Mouse (Mus musculus) midbrain, embryonic 15.5 days (tissue): ENCODE measurements at regions not wholly inside any gene's neighbourhood (a gene's known extent, or its start where the extent isn't known, plus 50 kb on each side); places are given as distances from the start of the nearest gene placed in this dataset.

Source experiments
- ATAC-seq: fragments of 200-750 bp; cut with Nextera tagmentation; replicated peaks from 2 replicates; pipeline ENCODE4 v1.8.0; 2017; ENCODE audit warnings: moderate TSS enrichment
- H3K27ac ChIP-seq: fragments of 300-500 bp; sonication (generic); 2 replicates; pipeline ENCODE4 v1.5.1; 2015; ENCODE audit warnings: mild to moderate bottlenecking, inconsistent platforms
- H3K27me3 ChIP-seq: fragments of 300-500 bp; sonication (generic); replicated peaks from 2 replicates; pipeline ENCODE4 v1.6.1; 2015; ENCODE audit warnings: inconsistent platforms
- H3K36me3 ChIP-seq: fragments of 300-500 bp; sonication (generic); replicated peaks from 2 replicates; pipeline ENCODE4 v1.6.1; 2015; ENCODE audit warnings: inconsistent platforms
- H3K4me1 ChIP-seq: fragments of 300-500 bp; sonication (generic); 2 replicates; pipeline ENCODE4 v1.6.1; 2015; ENCODE audit warnings: inconsistent platforms
- H3K4me2 ChIP-seq: fragments of 300-500 bp; sonication (generic); 2 replicates; pipeline ENCODE4 v1.6.1; 2015; ENCODE audit warnings: inconsistent platforms, mild to moderate bottlenecking, moderate library complexity
- H3K4me3 ChIP-seq: fragments of 300-500 bp; sonication (generic); 2 replicates; pipeline ENCODE4 v1.5.1; 2015; ENCODE audit warnings: mild to moderate bottlenecking, inconsistent platforms
- H3K9ac ChIP-seq: fragments of 300-500 bp; sonication (generic); 2 replicates; pipeline ENCODE4 v1.6.1; 2015; ENCODE audit warnings: mild to moderate bottlenecking, inconsistent platforms
- H3K9me3 ChIP-seq: fragments of 300-500 bp; sonication (generic); 2 replicates; pipeline ENCODE4 v1.6.1; 2016; ENCODE audit warnings: inconsistent platforms
- WGBS: fragments of 180-500 bp; shearing (Covaris S2); methylation state at CpG from one replicate; pipeline ENCODE4 v1.1.7; 2015; ENCODE audit warnings: mixed read lengths; 5-methylcytosine and 5-hydroxymethylcytosine counted together

- no peaks in the 10 kb centered on the region; the same call in 1 of the 2 replicates for H3K9me3 ChIP-seq
- no peaks in the 10 kb centered on the region for H3K4me1 ChIP-seq
- WGBS, result 45% methylated on average over 9 of the region's 9 CpGs
- no peak overlapping the region for H3K27ac ChIP-seq
- H3K9ac ChIP-seq, result no peak overlapping the region
- 0 out of 2 replicates have a peak, but pooled peaks cover 2% of the 10 kb centered on the region for H3K27me3 ChIP-seq
- H3K4me2 ChIP-seq, result no peak overlapping the region
- no peak overlapping the region for H3K4me3 ChIP-seq
- ATAC-seq, result no peak
- no peaks in the 10 kb centered on the region for H3K36me3 ChIP-seq
Measured at GRCm38 (mm10) chr6:100474326-100474725, 187.0 kb upstream of the Rybp start.

- WGBS, result 80% methylated on average over 2 of the region's 2 CpGs
- Histone ChIP-seq H3K9ac (no peak overlapping the region), H3K36me3 (no peaks in the 10 kb centered on the region), H3K4me1 (no peaks in the 10 kb centered on the region), H3K27ac (no peak overlapping the region), H3K4me2 (no peak overlapping the region), H3K27me3 (0 out of 2 replicates have a peak, but pooled peaks cover 2% of the 10 kb centered on the region), H3K4me3 (no peak overlapping the region), H3K9me3 (no peaks in the 10 kb centered on the region; the same call in 1 of the 2 replicates)
- no peak for ATAC-seq
Measured at GRCm38 (mm10) chr6:100470071-100470470, 182.8 kb upstream of the Rybp start.

- 87% methylated on average over 2 of the region's 2 CpGs for WGBS
- ATAC-seq, result no peak
- H3K27ac ChIP-seq, result no peak overlapping the region
Measured at GRCm38 (mm10) chr6:100462757-100463156, 175.5 kb upstream of the Rybp start.

GRCm38 (mm10) chr6:100453401-100453800 lies 166.1 kb upstream of the Rybp start:
- Histone ChIP-seq H3K4me1 (no peaks in the 10 kb centered on the region), H3K9ac (no peak overlapping the region), H3K4me3 (no peak overlapping the region), H3K9me3 (no peaks in the 10 kb centered on the region), H3K27ac (no peak overlapping the region), H3K4me2 (no peak overlapping the region), H3K36me3 (no peaks in the 10 kb centered on the region), H3K27me3 (no peaks in the 10 kb centered on the region)
- no peak for ATAC-seq
- 85% methylated on average over 3 of the region's 3 CpGs for WGBS

More at GRCm38 (mm10) chr6:100462757-100463156, 175.5 kb upstream of the Rybp start:
- no peaks in the 10 kb centered on the region for H3K9me3 ChIP-seq
- H3K9ac ChIP-seq, result no peak overlapping the region
- H3K4me3 ChIP-seq, result no peak overlapping the region
- no peaks in the 10 kb centered on the region for H3K27me3 ChIP-seq
- no peaks in the 10 kb centered on the region for H3K36me3 ChIP-seq
- no peak overlapping the region for H3K4me2 ChIP-seq
- no peaks in the 10 kb centered on the region for H3K4me1 ChIP-seq

GRCm38 (mm10) chr6:100452097-100453002 lies 165.1 kb upstream of the Rybp start:
- 56% methylated on average over 8 of the region's 9 CpGs for WGBS
- no peak for ATAC-seq
- no peaks in the 10 kb centered on the region for H3K36me3 ChIP-seq
- no peaks in the 10 kb centered on the region for H3K27me3 ChIP-seq
- H3K4me1 ChIP-seq, result no peaks in the 10 kb centered on the region
- no peak overlapping the region for H3K4me2 ChIP-seq
- H3K27ac ChIP-seq, result no peak overlapping the region
- H3K4me3 ChIP-seq, result no peak overlapping the region
- H3K9ac ChIP-seq, result no peak overlapping the region
- no peaks in the 10 kb centered on the region for H3K9me3 ChIP-seq

GRCm38 (mm10) chr6:100450108-100450507 lies 162.8 kb upstream of the Rybp start:
- Histone ChIP-seq H3K36me3 (no peaks in the 10 kb centered on the region), H3K9ac (no peak overlapping the region), H3K4me3 (no peak overlapping the region), H3K4me2 (no peak overlapping the region), H3K4me1 (no peaks in the 10 kb centered on the region), H3K27ac (no peak overlapping the region), H3K27me3 (no peaks in the 10 kb centered on the region), H3K9me3 (no peaks in the 10 kb centered on the region)
- 72% methylated on average over 6 of the region's 6 CpGs for WGBS
- 0 out of 2 replicates have a peak, but pooled peaks have one; percentile 37 for ATAC-seq

- no peaks in the 10 kb centered on the region for H3K36me3 ChIP-seq
- H3K27me3 ChIP-seq, result no peaks in the 10 kb centered on the region
- no peak overlapping the region for H3K9ac ChIP-seq
- H3K27ac ChIP-seq, result no peak overlapping the region
- H3K9me3 ChIP-seq, result no peaks in the 10 kb centered on the region
- H3K4me2 ChIP-seq, result no peak overlapping the region
- H3K4me3 ChIP-seq, result no peak overlapping the region
- no peak for ATAC-seq
- no peaks in the 10 kb centered on the region for H3K4me1 ChIP-seq
- WGBS, result 95% methylated on average over 4 of the region's 4 CpGs
Measured at GRCm38 (mm10) chr6:100449087-100449486, 161.8 kb upstream of the Rybp start.

- 36% methylated on average over 1 of the region's 1 CpGs for WGBS
- Histone ChIP-seq H3K9ac (no peak overlapping the region), H3K27me3 (no peaks in the 10 kb centered on the region), H3K4me1 (no peaks in the 10 kb centered on the region), H3K27ac (no peak overlapping the region), H3K9me3 (no peaks in the 10 kb centered on the region), H3K4me2 (no peak overlapping the region), H3K36me3 (no peaks in the 10 kb centered on the region), H3K4me3 (no peak overlapping the region)
- ATAC-seq, result 0 out of 2 replicates have a peak, but pooled peaks have one; percentile 14
Measured at GRCm38 (mm10) chr6:100447211-100447610, 159.9 kb upstream of the Rybp start.

- no peaks in the 10 kb centered on the region for H3K27me3 ChIP-seq
- no peaks in the 10 kb centered on the region for H3K36me3 ChIP-seq
- ATAC-seq, result no peak
- H3K9ac ChIP-seq, result no peak overlapping the region
- no peaks in the 10 kb centered on the region for H3K4me1 ChIP-seq
- no peak overlapping the region for H3K4me3 ChIP-seq
- no peaks in the 10 kb centered on the region for H3K9me3 ChIP-seq
- no peak overlapping the region for H3K4me2 ChIP-seq
- WGBS, result 58% methylated on average over 4 of the region's 4 CpGs
- no peak overlapping the region for H3K27ac ChIP-seq
Measured at GRCm38 (mm10) chr6:100446804-100447203, 159.5 kb upstream of the Rybp start.

- H3K27me3 ChIP-seq, result peaks cover 16% of the 10 kb centered on the region; the same call in 1 of the 2 replicates
- H3K4me2 ChIP-seq, result peak overlapping the region; percentile 71
- no peaks in the 10 kb centered on the region for H3K36me3 ChIP-seq
- peaks cover 16% of the 10 kb centered on the region for H3K4me1 ChIP-seq
- peak overlapping the region; percentile 36 for H3K9ac ChIP-seq
- H3K4me3 ChIP-seq, result peak overlapping the region; percentile 36
- no peaks in the 10 kb centered on the region for H3K9me3 ChIP-seq
- WGBS, result 8% methylated on average over 8 of the region's 8 CpGs
- H3K27ac ChIP-seq, result peak overlapping the region; percentile 59; the same call in 1 of the 2 replicates
- peak; percentile 45 for ATAC-seq
Measured at GRCm38 (mm10) chr6:100439071-100439737, 151.9 kb upstream of the Rybp start.

- ATAC-seq, result peak; percentile 74
- peaks cover 16% of the 10 kb centered on the region; the same call in 1 of the 2 replicates for H3K27me3 ChIP-seq
- 2% methylated on average over 13 of the region's 13 CpGs for WGBS
Measured at GRCm38 (mm10) chr6:100438511-100438991, 151.3 kb upstream of the Rybp start.

GRCm38 (mm10) chr6:100437980-100438379 lies 150.7 kb upstream of the Rybp start:
- WGBS, result 34% methylated on average over 5 of the region's 5 CpGs
- Histone ChIP-seq H3K4me3 (no peak overlapping the region), H3K27ac (0 out of 2 replicates have a peak overlapping the region, but pooled peaks have one; percentile 54), H3K9me3 (no peaks in the 10 kb centered on the region), H3K27me3 (peaks cover 16% of the 10 kb centered on the region; the same call in 1 of the 2 replicates), H3K36me3 (no peaks in the 10 kb centered on the region), H3K9ac (peak overlapping the region; percentile 12; the same call in 1 of the 2 replicates), H3K4me1 (peaks cover 21% of the 10 kb centered on the region), H3K4me2 (peak overlapping the region; percentile 71)
- peak; percentile 18; the same call in 1 of the 2 replicates for ATAC-seq

More at GRCm38 (mm10) chr6:100438511-100438991, 151.3 kb upstream of the Rybp start:
- Histone ChIP-seq H3K4me1 (peaks cover 16% of the 10 kb centered on the region), H3K27ac (peak overlapping the region; percentile 59), H3K9me3 (no peaks in the 10 kb centered on the region), H3K36me3 (no peaks in the 10 kb centered on the region), H3K4me2 (peak overlapping the region; percentile 71), H3K4me3 (peak overlapping the region; percentile 36), H3K9ac (peak overlapping the region; percentile 36)
